Mouse (Mus musculus) lung, adult 2 months (tissue): ENCODE data around the gene Carhsp1. TPM values are rescaled to one million over a fixed set of nuclear protein-coding genes. Genes with fewer than 3 reads are reported as not detected.

Experiments used
- DNase-seq: peaks from one replicate; pipeline ENCODE4 v3.0.0; 2022
- H3K4me1 ChIP-seq: fragments of 200-500 bp; 2 replicates; pipeline ENCODE4 v1.6.1; 2011; ENCODE audit warnings: low read length; ENCODE audit not compliant: control insufficient read depth, insufficient read depth
- H3K4me3 ChIP-seq: fragments of 200-500 bp; replicated peaks from 2 replicates; pipeline ENCODE3; 2011; ENCODE audit warnings: low read depth, mild to moderate bottlenecking, control low read depth, low read length; ENCODE audit errors: extremely low read depth
- CTCF ChIP-seq: fragments of 200-500 bp; IDR thresholded peaks from 2 replicates; pipeline ENCODE4 v1.5.1; 2011; ENCODE audit warnings: mild to moderate bottlenecking, low read length, control low read depth; ENCODE audit not compliant: insufficient read depth
- POLR2A ChIP-seq: fragments of 200-500 bp; IDR thresholded peaks from 2 replicates; pipeline ENCODE4 v1.6.1; 2011; ENCODE audit warnings: low read depth, mild to moderate bottlenecking, control low read depth, low read length, borderline replicate concordance; ENCODE audit errors: extremely low read depth
- WGBS: fragments of 180-500 bp; shearing (Covaris S2); methylation state at CpG from one replicate; pipeline ENCODE4 v1.1.7; 2018; 5-methylcytosine and 5-hydroxymethylcytosine counted together
- polyA plus RNA-seq: library from polyadenylated mRNA; depleted of rRNA; stranded (reverse); fragments of >200 nt; gene quantifications from 2 replicates; pipeline ENCODE4 v1.2.3, GENCODE M21; 2012; rRNA removed

Gene Carhsp1
- polyA plus RNA-seq, 1 experiment: 89.5 TPM

DNA sequence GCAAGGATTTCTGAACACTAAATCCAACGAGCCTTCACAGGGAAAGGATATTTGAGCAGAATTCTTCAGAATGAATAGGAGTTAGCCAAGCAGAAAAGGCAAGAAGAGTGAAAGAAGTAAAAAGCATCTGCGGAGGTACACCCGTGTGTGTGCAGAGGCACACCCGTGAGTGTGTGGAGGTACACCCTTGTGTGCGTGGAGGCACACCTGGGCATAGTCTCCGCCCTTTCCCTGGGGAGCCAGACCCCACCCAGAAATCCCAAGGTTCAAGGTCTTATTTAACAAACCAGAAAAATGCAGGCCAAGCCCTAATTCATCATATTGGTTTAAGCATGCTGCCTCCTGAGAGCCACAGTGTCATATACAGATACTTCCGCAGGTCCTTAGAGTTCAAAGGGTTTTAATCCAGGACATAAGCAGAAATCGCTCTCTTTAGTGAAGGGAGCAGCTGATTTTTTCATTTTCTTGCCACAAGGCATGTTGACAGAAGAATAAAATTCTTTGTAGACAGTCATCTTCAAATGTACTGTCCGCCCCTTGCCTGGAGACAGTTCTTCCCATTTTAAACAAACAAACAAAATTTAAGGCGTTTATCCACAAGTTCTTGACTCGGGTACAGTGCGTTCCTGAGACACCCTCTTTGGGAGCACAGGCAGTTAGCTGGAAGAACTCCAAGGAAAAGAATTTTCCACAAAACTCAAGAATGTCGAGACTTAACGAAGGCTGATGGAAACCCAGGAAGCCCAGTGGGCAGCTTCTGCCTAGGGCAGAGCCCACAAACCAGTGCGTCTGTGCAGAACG, 51.4 kb downstream of the Carhsp1 start:
- H3K4me3 ChIP-seq: no peak overlapping the region
- 49% methylated on average over 16 of the region's 16 CpGs for WGBS
- TF ChIP-seq CTCF: no peak
- no peak for TF ChIP-seq POLR2A
- no peaks in the 10 kb centered on the region for H3K4me1 ChIP-seq
- DNase-seq: no peak

DNA sequence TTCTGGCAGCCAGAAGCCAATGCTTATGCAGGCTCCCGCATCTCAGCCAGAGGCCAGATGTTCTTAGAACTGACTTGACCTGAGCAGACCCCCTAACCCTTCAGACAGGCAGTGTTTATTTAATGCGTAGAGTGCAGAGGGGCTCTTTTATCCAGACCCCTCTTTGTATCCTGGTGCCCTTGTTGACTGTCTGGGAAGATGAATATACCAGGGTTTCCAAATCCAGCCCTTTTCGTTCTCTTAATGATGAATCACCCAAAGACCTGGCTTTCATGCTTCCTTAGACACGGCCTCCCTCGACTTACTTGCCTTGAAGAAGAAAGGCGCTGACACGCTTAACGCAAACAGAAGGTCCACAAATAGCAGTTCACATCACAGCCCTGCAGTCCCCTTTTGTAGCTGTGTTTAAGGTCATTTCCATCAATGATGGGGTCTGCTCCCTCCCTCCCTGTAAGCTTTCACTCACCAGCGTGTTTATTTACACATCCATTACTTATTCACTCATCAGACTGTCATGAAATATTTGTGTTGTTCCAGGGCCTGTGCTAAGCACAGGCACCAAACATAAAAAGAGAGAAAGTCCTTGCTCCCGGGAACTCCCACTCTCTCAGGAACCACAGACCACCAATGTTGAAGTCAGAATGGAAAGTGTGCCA, 52.2 kb downstream of the Carhsp1 start:
- H3K4me1 ChIP-seq: no peaks in the 10 kb centered on the region
- no peak for DNase-seq
- WGBS: 30% methylated on average over 10 of the region's 10 CpGs
- TF ChIP-seq CTCF: no peak
- H3K4me3 ChIP-seq: no peak overlapping the region

DNA sequence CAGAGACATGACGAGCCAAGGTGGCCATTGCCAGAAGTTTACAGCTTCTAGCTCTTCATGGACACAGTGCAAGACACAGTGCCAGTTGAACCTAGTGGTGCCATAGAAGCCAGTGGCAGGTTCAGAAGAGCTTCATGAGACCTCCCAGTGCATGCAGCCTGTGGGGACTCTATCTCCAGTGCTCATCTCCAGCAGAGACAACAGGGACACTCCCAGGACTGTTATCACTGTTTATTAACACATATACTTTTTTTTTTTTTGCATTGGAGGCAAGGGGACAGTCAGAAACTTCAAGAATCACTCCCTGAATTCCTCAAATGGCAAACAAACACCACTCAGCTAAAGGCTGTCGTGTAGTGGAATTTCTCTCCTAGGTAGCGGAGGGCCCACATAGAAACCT, 58.5 kb downstream of the Carhsp1 start:
- H3K4me3 ChIP-seq: no peak overlapping the region
- WGBS: 79% methylated on average over 3 of the region's 3 CpGs
- TF ChIP-seq POLR2A (no peak), CTCF (no peak)
- no peaks in the 10 kb centered on the region for H3K4me1 ChIP-seq
- no peak for DNase-seq

DNA sequence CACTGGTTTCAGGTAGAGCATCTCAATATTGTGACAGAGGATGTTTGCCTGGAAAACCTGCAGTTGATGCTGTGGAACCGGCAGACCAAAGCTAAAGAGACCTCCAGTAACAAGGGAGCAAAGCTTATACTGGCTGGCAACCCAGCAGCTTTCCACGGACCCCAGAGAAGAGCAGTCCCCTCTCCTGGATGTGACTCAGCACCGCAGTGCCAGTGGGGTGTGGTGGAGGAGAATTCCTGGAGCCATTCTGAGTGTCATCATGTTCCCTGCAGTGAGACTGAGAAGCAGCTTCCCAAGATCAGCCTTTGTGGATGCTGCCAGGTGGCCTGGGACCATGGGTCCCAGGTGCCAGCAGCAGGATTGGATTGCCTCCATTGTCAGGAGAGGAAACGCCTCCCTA, 58.9 kb downstream of the Carhsp1 start:
- Histone ChIP-seq H3K4me1 (no peaks in the 10 kb centered on the region), H3K4me3 (no peak overlapping the region)
- TF ChIP-seq CTCF (no peak), POLR2A (no peak)
- WGBS: 69% methylated on average over 4 of the region's 4 CpGs
- DNase-seq: no peak

DNA sequence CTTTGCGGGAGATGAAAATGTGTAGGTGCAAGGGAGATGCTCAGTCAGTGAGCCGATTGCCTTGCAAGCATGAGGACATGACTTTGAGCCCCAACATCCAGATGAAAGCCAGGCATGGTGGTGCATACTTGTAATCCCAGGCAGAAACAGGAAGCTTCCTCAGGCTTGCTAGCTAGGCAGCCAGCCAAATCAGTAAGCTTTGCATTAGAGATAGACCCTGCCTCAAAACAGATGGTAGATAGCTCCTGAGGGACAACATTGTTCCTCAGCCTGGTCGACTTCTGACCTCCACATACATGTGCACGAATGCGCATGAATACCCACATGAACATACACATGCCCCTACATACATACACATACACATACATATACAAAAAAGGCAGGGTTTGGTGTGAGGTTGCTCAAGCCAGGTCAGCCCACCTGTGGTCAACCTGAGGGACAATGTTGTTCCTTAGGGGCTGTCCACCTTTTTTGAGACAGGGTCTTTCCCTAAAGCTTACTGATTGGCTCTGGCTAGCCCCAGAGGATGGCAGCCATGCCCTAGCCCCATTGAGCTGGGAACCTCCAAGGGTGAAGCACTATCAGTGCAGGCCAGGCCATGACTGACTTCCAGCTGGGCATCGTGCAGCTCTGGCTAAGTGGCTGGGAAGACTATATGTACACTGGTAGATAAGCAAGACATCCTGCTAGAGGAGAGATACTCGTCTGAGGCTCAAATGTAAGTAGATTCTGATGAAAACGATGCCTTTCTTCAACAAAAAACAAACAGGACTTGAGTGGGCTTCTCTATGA, 59.5 kb downstream of the Carhsp1 start:
- Histone ChIP-seq H3K4me3 (no peak overlapping the region), H3K4me1 (no peaks in the 10 kb centered on the region)
- WGBS: 75% methylated on average over 8 of the region's 8 CpGs
- TF ChIP-seq POLR2A (no peak), CTCF (no peak)
- DNase-seq: no peak

DNA sequence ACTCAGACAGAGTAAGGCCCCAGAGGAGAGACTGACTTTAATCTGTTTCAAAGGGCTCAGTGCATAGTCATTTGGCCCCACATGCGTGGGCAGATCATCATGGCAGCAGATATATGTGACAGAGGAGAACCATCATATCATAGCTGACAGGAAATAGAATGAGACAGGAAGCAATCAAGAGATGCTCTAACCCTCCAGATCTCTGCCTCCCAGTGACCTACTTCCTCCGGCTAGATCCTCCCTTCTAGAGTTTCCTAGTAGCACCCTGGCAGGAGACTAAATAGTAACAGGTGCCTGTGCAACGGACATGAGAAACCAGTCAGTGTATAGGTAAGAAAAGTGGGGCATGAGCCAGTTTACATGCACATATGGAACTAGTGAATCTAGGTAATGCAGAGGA, 61.6 kb downstream of the Carhsp1 start:
- TF ChIP-seq POLR2A (no peak), CTCF (no peak)
- H3K4me3 ChIP-seq: no peak overlapping the region
- H3K4me1 ChIP-seq: no peaks in the 10 kb centered on the region
- 55% methylated on average over 3 of the region's 3 CpGs for WGBS
- no peak for DNase-seq

Other genes starting within 250 kb of the Carhsp1 start
- not detected in 2 replicates for gene Tmem114, start 247.0 kb downstream of the Carhsp1 start, polyA plus RNA-seq
- gene Mettl22, start 201.4 kb downstream of the Carhsp1 start, polyA plus RNA-seq: 16.5 and 24.2 TPM in 2 replicates
- 3.2 and 4.2 TPM in 2 replicates for gene Abat, start 158.7 kb downstream of the Carhsp1 start, polyA plus RNA-seq
- gene Pmm2, start 34.5 kb downstream of the Carhsp1 start, polyA plus RNA-seq: 47.8 and 55.4 TPM in 2 replicates
- gene Tmem186, start 34.4 kb downstream of the Carhsp1 start, polyA plus RNA-seq: 7.7 and 8.2 TPM in 2 replicates
- gene Gm5767, start 8.6 kb upstream of the Carhsp1 start, polyA plus RNA-seq: 0.23 TPM in 1 of 2 replicates, not detected in the other
- gene Usp7, start 120.2 kb upstream of the Carhsp1 start, polyA plus RNA-seq: 18.6 and 29.8 TPM in 2 replicates
- 23.2 and 28.6 TPM in 2 replicates for gene 1810013L24Rik, start 157.9 kb upstream of the Carhsp1 start, polyA plus RNA-seq